14 mouse cellular contexts compared by ENCODE assay signal in genomic region chr13:115751271-115751670, GRCm38 (mm10).
"Had no signal": no experiment of that assay in that cellular context is flagged by ENCODE, and none has a peak within 500 bp of the region (broad histone marks: within the 10 kb centered on the region; RNA-seq: fewer than 3 reads in every experiment).

No protein-coding gene starts in this region.

- H3K4me3 ChIP-seq: layer of hippocampus, adult 2 months; limb, embryonic 13.5 days; midbrain, embryonic 13.5 days; neural tube, embryonic 13.5 days had no signal

- H3K4me1 ChIP-seq: limb, embryonic 13.5 days; midbrain, embryonic 13.5 days had no signal

- H3K27ac ChIP-seq: layer of hippocampus, adult 2 months; limb, embryonic 13.5 days; liver, embryonic 14.5 days; midbrain, embryonic 13.5 days; neural tube, embryonic 13.5 days had no signal

- DNase-seq: kidney, adult 9 months; kidney, postnatal 10 days; kidney, postnatal 4 days; left cerebral cortex, postnatal 4 days; lung, adult 18-20 months; right cerebral cortex, postnatal 4 days; spleen, adult 18-20 months; thymus, adult 18-20 months; thymus, postnatal 14 days had no signal

- H3K36me3 ChIP-seq: limb, embryonic 13.5 days; midbrain, embryonic 13.5 days; neural tube, embryonic 13.5 days had no signal

- H3K4me2 ChIP-seq: limb, embryonic 13.5 days; midbrain, embryonic 13.5 days; neural tube, embryonic 13.5 days had no signal

- H3K27me3 ChIP-seq: limb, embryonic 13.5 days; midbrain, embryonic 13.5 days; neural tube, embryonic 13.5 days had no signal

- H3K9me3 ChIP-seq: limb, embryonic 13.5 days; midbrain, embryonic 13.5 days; neural tube, embryonic 13.5 days had no signal

- ATAC-seq: midbrain, embryonic 13.5 days had no signal

- H3K9ac ChIP-seq: limb, embryonic 13.5 days; liver, embryonic 14.5 days; midbrain, embryonic 13.5 days; neural tube, embryonic 13.5 days had no signal
